Comparison of ENCODE assay signal across 8 mouse cellular contexts in the genomic region with DNA sequence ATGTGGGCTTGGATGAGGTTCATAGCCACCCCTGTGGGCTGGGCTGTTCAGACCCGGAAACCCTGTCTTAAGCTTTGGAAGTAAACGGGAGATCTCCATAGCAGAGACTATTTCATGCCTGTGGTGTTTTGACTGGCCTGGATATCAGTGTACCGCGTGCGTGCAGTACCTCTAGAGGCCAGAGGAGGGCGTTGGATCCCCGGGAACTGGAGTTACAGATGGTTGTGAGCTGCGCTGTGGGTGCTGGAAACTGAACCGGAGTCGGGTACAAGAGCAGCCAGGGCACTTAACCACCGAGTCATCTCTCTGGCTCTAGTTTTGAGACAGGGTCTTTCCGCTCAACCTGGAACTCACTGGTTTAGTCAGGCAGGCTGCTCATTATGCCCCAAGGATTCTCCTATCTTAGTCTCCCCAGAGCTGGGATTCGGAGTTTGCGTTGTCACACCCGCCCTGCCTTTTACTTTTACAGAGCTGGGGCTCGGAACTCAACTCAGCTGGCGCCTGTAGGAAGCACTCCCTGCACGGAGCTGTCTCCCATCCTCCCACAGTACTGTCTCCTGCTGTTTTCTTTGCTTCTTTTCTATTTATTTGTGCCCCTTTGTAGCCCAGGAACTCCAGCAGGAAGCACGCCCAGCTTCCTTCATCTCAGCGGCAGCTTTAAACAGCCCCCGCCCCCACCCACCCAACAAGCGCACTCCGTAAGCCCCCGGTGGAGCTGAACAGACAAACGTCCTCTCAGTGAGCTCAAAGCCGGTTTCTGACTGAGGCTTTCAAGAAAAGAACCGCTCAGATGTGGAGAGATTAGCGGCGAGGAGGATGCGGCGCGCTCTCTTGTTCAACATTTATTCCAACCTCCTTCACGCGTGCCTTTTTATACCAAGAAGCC. TPM values are rescaled to one million over a fixed set of nuclear protein-coding genes. Genes with fewer than 3 reads are reported as not detected.
DNase-seq lines count a peak whose midpoint lies in the region; ATAC-seq lines count a peak whose summit lies in the region.

No protein-coding gene starts in this region.

- peak overlapping the region; percentile 21 for H3K4me3 ChIP-seq in lung, embryonic 15.5 days
- H3K4me3 ChIP-seq in forebrain, embryonic 12.5 days (replicated peaks): peak overlapping the region; percentile 34
- H3K4me3 ChIP-seq in limb, embryonic 12.5 days (replicated peaks): peak overlapping the region; percentile 23
- no peak overlapping the region; the same call in 1 of the 2 replicates for H3K4me3 ChIP-seq in stomach, embryonic 15.5 days (replicated peaks)

- DNase-seq in lung, postnatal 4 days: no peak
- DNase-seq in gastrocnemius, postnatal 25 days: no peak
- DNase-seq in thymus, postnatal 25 days: no peak

- H3K27ac ChIP-seq in lung, embryonic 15.5 days: no peak overlapping the region
- peak overlapping the region; percentile 83 for H3K27ac ChIP-seq in forebrain, embryonic 12.5 days
- no peak overlapping the region for H3K27ac ChIP-seq in limb, embryonic 12.5 days
- H3K27ac ChIP-seq in stomach, embryonic 15.5 days: no peak overlapping the region

- peaks cover 26% of the 10 kb centered on the region for H3K27me3 ChIP-seq in lung, embryonic 15.5 days
- peaks cover 46% of the 10 kb centered on the region for H3K27me3 ChIP-seq in forebrain, embryonic 12.5 days
- peaks cover 53% of the 10 kb centered on the region for H3K27me3 ChIP-seq in limb, embryonic 12.5 days
- peaks cover 20% of the 10 kb centered on the region for H3K27me3 ChIP-seq in stomach, embryonic 15.5 days (replicated peaks)

- H3K9ac ChIP-seq in lung, embryonic 15.5 days: no peak overlapping the region
- H3K9ac ChIP-seq in forebrain, embryonic 12.5 days: peak overlapping the region; percentile 48
- H3K9ac ChIP-seq in limb, embryonic 12.5 days (replicated peaks): peak overlapping the region; percentile 28; the same call in 1 of the 2 replicates
- no peak overlapping the region for H3K9ac ChIP-seq in stomach, embryonic 15.5 days

- ATAC-seq in lung, embryonic 15.5 days (ENCODE audit: borderline replicate concordance, extremely low read depth, low FRiP score, low TSS enrichment): no peak
- ATAC-seq in forebrain, embryonic 12.5 days (ENCODE audit: low FRiP score): peak; percentile 67
- no peak for ATAC-seq in limb, embryonic 12.5 days (ENCODE audit: insufficient number of reproducible peaks, insufficient read depth, low FRiP score, low TSS enrichment, low read depth)
- no peak for ATAC-seq in stomach, embryonic 15.5 days (ENCODE audit: insufficient read depth, low FRiP score, low read depth)
- ATAC-seq in cerebellum, adult (ENCODE audit: insufficient number of reproducible peaks, low FRiP score, low TSS enrichment): no peak

- no peaks in the 10 kb centered on the region for H3K9me3 ChIP-seq in lung, embryonic 15.5 days
- H3K9me3 ChIP-seq in forebrain, embryonic 12.5 days: 0 out of 2 replicates have a peak, but pooled peaks cover 5% of the 10 kb centered on the region
- peaks cover 6% of the 10 kb centered on the region; the same call in 1 of the 2 replicates for H3K9me3 ChIP-seq in limb, embryonic 12.5 days
- H3K9me3 ChIP-seq in stomach, embryonic 15.5 days: no peaks in the 10 kb centered on the region

- 14% methylated on average over 34 of the region's 34 CpGs for WGBS in lung, embryonic 15.5 days
- 13% methylated on average over 34 of the region's 34 CpGs for WGBS in forebrain, embryonic 12.5 days
- 17% methylated on average over 34 of the region's 34 CpGs for whole genome bisulfite sequencing in limb, embryonic 12.5 days
- 16% methylated on average over 34 of the region's 34 CpGs for WGBS in stomach, embryonic 15.5 days

- H3K36me3 ChIP-seq in lung, embryonic 15.5 days: no peaks in the 10 kb centered on the region
- no peaks in the 10 kb centered on the region for H3K36me3 ChIP-seq in forebrain, embryonic 12.5 days (replicated peaks)
- H3K36me3 ChIP-seq in limb, embryonic 12.5 days: no peaks in the 10 kb centered on the region
- H3K36me3 ChIP-seq in stomach, embryonic 15.5 days: no peaks in the 10 kb centered on the region

- H3K4me2 ChIP-seq in lung, embryonic 15.5 days: peak overlapping the region; percentile 54
- peak overlapping the region; percentile 64 for H3K4me2 ChIP-seq in forebrain, embryonic 12.5 days
- peak overlapping the region; percentile 54 for H3K4me2 ChIP-seq in limb, embryonic 12.5 days
- peak overlapping the region; percentile 42 for H3K4me2 ChIP-seq in stomach, embryonic 15.5 days

- H3K4me1 ChIP-seq in lung, embryonic 15.5 days: peaks cover 16% of the 10 kb centered on the region; the same call in 1 of the 2 replicates
- peaks cover 29% of the 10 kb centered on the region for H3K4me1 ChIP-seq in forebrain, embryonic 12.5 days
- 0 out of 2 replicates have a peak, but pooled peaks cover 12% of the 10 kb centered on the region for H3K4me1 ChIP-seq in limb, embryonic 12.5 days (replicated peaks)
- peaks cover 5% of the 10 kb centered on the region; the same call in 1 of the 2 replicates for H3K4me1 ChIP-seq in stomach, embryonic 15.5 days

RNA-seq across cellular contexts. Expression of gene Klhdc7a, which starts 42.3 kb away (rescaled TPM):
- polyA plus RNA-seq in lung, embryonic 15.5 days (2015; fragmentation: Nextera tagmentation; extraction: Ambion mirVana): 0.83 and 1.1 TPM in 2 replicates
- 0.18 and 0.20 TPM in 2 replicates for polyA plus RNA-seq in forebrain, embryonic 12.5 days (2016; fragmentation: Nextera tagmentation; extraction: Ambion mirVana)
- not detected in 2 replicates for polyA plus RNA-seq in limb, embryonic 12.5 days (2016; fragmentation: Nextera tagmentation; extraction: Ambion mirVana)
- polyA plus RNA-seq in stomach, embryonic 15.5 days (2015; fragmentation: Nextera tagmentation; extraction: Ambion mirVana): 0.75 and 0.76 TPM in 2 replicates
- total RNA-seq in gastrocnemius, postnatal 25 days (2021): 1 to 10 TPM in 1 of 2 experiments, under 1 TPM in 1; 0.05 to 1.7 TPM

Comparison
In these comparisons a context has a peak if more than half of its experiments do, and no peak if none do; other contexts are left out.
1. H3K9ac ChIP-seq: peak in forebrain, embryonic 12.5 days (single experiment) and limb, embryonic 12.5 days (single experiment); none in lung, embryonic 15.5 days (single experiment) and stomach, embryonic 15.5 days (single experiment).
2. Peak in every context shown above with its lines, with median percentiles within 50 percentile points of each other: H3K4me2 ChIP-seq.